Mouse (Mus musculus) testis, adult 2 months (tissue): ENCODE data around the gene Lhfpl1. TPM values are rescaled to one million over a fixed set of nuclear protein-coding genes. Genes with fewer than 3 reads are reported as not detected.
"Not testable (repeated sequence)": the region's sequence is repeated elsewhere in the genome, so short reads cannot be mapped to it uniquely, and the experiment has no call there.

ENCODE experiments used
- H3K27ac ChIP-seq: fragments of 200-500 bp; 2 replicates; pipeline ENCODE4 v1.5.1; 2012; ENCODE audit warnings: low read depth, low read length; ENCODE audit not compliant: control insufficient read depth, insufficient read depth
- H3K27me3 ChIP-seq: fragments of 200-500 bp; 2 replicates; pipeline ENCODE4 v1.6.1; 2012; ENCODE audit warnings: mild to moderate bottlenecking, low read length, moderate library complexity; ENCODE audit not compliant: control insufficient read depth, insufficient read depth
- H3K36me3 ChIP-seq: fragments of 200-500 bp; 2 replicates; pipeline ENCODE4 v1.6.1; 2012; ENCODE audit warnings: mild to moderate bottlenecking, low read length; ENCODE audit not compliant: control insufficient read depth, insufficient read depth
- H3K4me1 ChIP-seq: fragments of 200-500 bp; 2 replicates; pipeline ENCODE4 v1.6.1; 2012; ENCODE audit warnings: low read length; ENCODE audit not compliant: control insufficient read depth, insufficient read depth
- H3K4me3 ChIP-seq: fragments of 200-500 bp; 2 replicates; pipeline ENCODE4 v1.5.1; 2012; ENCODE audit warnings: low read depth, mild to moderate bottlenecking, low read length, moderate library complexity, mixed read lengths; ENCODE audit not compliant: control insufficient read depth
- CTCF ChIP-seq: fragments of 200-500 bp; IDR thresholded peaks from 2 replicates; pipeline ENCODE4 v1.5.1; 2012; ENCODE audit warnings: low read depth, mild to moderate bottlenecking, inconsistent platforms, low read length, moderate library complexity; ENCODE audit not compliant: control insufficient read depth, insufficient read depth, insufficient replicate concordance
- POLR2A ChIP-seq: fragments of 200-500 bp; IDR thresholded peaks from 2 replicates; pipeline ENCODE4 v1.6.1; 2012; ENCODE audit warnings: low read depth, mild to moderate bottlenecking, inconsistent platforms, low read length, moderate library complexity; ENCODE audit not compliant: control insufficient read depth
- polyA plus RNA-seq: library from polyadenylated mRNA; depleted of rRNA; stranded (reverse); fragments of >200 nt; gene quantifications from 2 replicates; pipeline ENCODE4 v1.2.3, GENCODE M21; 2012; rRNA removed

Lhfpl1 gene
- not detected in 2 replicates for polyA plus RNA-seq

GRCm38 (mm10) chrX:145348377-145349203, at the start of gene Lhfpl1:
TSS of gene Lhfpl1 (minus strand) at chrX:145349089.
- Histone ChIP-seq H3K27ac (no peak within 1 kb of the TSS), H3K4me1 (no peaks in the 10 kb centered on the region), H3K4me3 (no peak within 1 kb of the TSS), H3K36me3 (no peaks in the 10 kb centered on the region), H3K27me3 (no peaks in the 10 kb centered on the region)
- TF ChIP-seq POLR2A, result no peak
- TF ChIP-seq CTCF, result no peak

- H3K27me3 ChIP-seq, result no peaks in the 10 kb centered on the region
- H3K36me3 ChIP-seq, result no peaks in the 10 kb centered on the region
- H3K4me1 ChIP-seq, result no peaks in the 10 kb centered on the region
- no peak overlapping the region for H3K4me3 ChIP-seq
- TF ChIP-seq POLR2A (no peak), CTCF (no peak)
- H3K27ac ChIP-seq, result no peak overlapping the region
Observed at GRCm38 (mm10) chrX:145371839-145372238, 22.9 kb upstream of the Lhfpl1 start.

GRCm38 (mm10) chrX:145362527-145362926, 13.6 kb upstream of the Lhfpl1 start:
- H3K36me3 ChIP-seq, result no peaks in the 10 kb centered on the region
- H3K27me3 ChIP-seq, result no peaks in the 10 kb centered on the region
- H3K4me1 ChIP-seq, result no peaks in the 10 kb centered on the region
- TF ChIP-seq POLR2A, result no peak
- TF ChIP-seq CTCF, result no peak
- no peak overlapping the region for H3K27ac ChIP-seq
- H3K4me3 ChIP-seq, result no peak overlapping the region

GRCm38 (mm10) chrX:145342402-145342801, 6.5 kb downstream of the Lhfpl1 start:
- TF ChIP-seq CTCF (no peak), POLR2A (no peak)
- H3K27ac ChIP-seq, result no peak overlapping the region

GRCm38 (mm10) chrX:145336141-145336540, 12.7 kb downstream of the Lhfpl1 start:
- no peak for TF ChIP-seq POLR2A
- TF ChIP-seq CTCF, result no peak
- H3K4me3 ChIP-seq, result no peak overlapping the region
- H3K4me1 ChIP-seq, result no peaks in the 10 kb centered on the region
- H3K27ac ChIP-seq, result no peak overlapping the region
- H3K27me3 ChIP-seq, result no peaks in the 10 kb centered on the region
- H3K36me3 ChIP-seq, result no peaks in the 10 kb centered on the region

More at GRCm38 (mm10) chrX:145342402-145342801, 6.5 kb downstream of the Lhfpl1 start:
- H3K4me1 ChIP-seq, result no peaks in the 10 kb centered on the region
- H3K36me3 ChIP-seq, result no peaks in the 10 kb centered on the region
- no peaks in the 10 kb centered on the region for H3K27me3 ChIP-seq
- no peak overlapping the region for H3K4me3 ChIP-seq

- Histone ChIP-seq H3K27me3 (no peaks in the 10 kb centered on the region), H3K36me3 (no peaks in the 10 kb centered on the region), H3K27ac (no peak overlapping the region), H3K4me3 (no peak overlapping the region), H3K4me1 (no peaks in the 10 kb centered on the region)
- TF ChIP-seq POLR2A, result no peak
- no peak for TF ChIP-seq CTCF
Observed at GRCm38 (mm10) chrX:145308555-145308954, 40.3 kb downstream of the Lhfpl1 start.

GRCm38 (mm10) chrX:145307174-145307573, 41.7 kb downstream of the Lhfpl1 start:
- TF ChIP-seq POLR2A (no peak), CTCF (no peak)
- no peaks in the 10 kb centered on the region for H3K36me3 ChIP-seq
- H3K4me1 ChIP-seq, result no peaks in the 10 kb centered on the region
- H3K27ac ChIP-seq, result no peak overlapping the region
- no peak overlapping the region for H3K4me3 ChIP-seq
- no peaks in the 10 kb centered on the region for H3K27me3 ChIP-seq

- not testable (repeated sequence) for H3K27me3 ChIP-seq, H3K27ac ChIP-seq, H3K4me1 ChIP-seq, H3K36me3 ChIP-seq, H3K4me3 ChIP-seq
Observed at GRCm38 (mm10) chrX:145300232-145300631, 48.7 kb downstream of the Lhfpl1 start.
